Mouse (Mus musculus): ENCODE results near the gene Gm3115. TPM values are rescaled to one million over a fixed set of nuclear protein-coding genes. Genes with fewer than 3 reads are reported as not detected.
"Not testable (repeated sequence)": the region's sequence is repeated elsewhere in the genome, so short reads cannot be mapped to it uniquely, and the experiment has no call there.

Gene Gm3115
- not detected in 2 replicates for polyA plus RNA-seq (2012; rRNA removed)

DNA sequence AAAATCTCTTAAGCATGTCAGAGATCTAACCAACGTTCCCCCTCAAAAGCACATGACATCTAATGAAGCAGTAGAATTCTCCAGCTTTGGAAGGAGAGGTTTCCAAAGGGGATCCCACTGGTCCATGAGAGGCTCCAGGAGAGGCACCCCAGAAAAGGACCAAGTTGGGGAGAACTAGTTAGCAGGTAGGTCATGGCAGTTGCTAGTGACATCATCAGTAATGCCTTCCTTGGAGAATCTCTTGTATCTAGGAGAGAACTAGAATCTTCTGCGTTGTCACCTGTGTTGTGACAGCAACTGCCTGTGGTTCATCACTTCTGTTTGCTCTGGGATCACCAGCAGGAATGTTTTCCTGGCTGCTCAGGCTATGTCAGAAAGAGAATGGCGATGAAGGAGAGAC is at the start of gene Gm3115:
Gm3115 (plus strand) TSS at position 301 of the 400 bp plus-strand sequence.
- H3K4me1 ChIP-seq (ENCODE audit: control insufficient read depth, insufficient read depth, low read length); H3K4me3 ChIP-seq (replicated peaks; ENCODE audit: extremely low read depth, low read depth, low read length); DNase-seq: not testable (repeated sequence)
- 51% methylated on average over 3 of the region's 3 CpGs for WGBS

GRCm38 (mm10) chr14:4110426-4110825 is 26.5 kb downstream of the Gm3115 start, which contains the start of gene Gm8108:
TSS of gene Gm8108 (plus strand) at chr14:4110526.
- WGBS: 8% methylated on average over 37 of the region's 37 CpGs
- not testable (repeated sequence) for DNase-seq; H3K4me3 ChIP-seq (replicated peaks; ENCODE audit: extremely low read depth, low read depth, low read length); H3K4me1 ChIP-seq (ENCODE audit: control insufficient read depth, insufficient read depth, low read length)

DNA sequence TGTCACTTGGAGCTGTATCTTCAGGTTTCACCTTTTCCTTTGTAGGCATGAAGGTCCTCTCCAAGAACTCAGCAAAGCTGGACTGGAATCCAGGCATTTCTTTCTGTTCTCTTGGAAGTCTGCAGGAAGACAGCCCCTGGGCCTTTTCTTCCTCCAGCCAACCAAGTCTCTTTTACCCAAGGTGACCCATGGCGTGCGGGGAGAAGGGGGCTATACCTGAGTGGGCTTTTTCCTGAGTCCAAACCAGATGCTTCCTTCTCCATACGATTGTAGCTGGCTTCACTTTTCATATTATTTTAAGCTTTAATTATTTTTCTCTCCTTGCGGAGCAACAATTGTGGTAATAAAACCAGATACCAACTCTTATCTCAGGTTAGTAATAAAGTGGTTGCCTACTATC is 57.7 kb downstream of the Gm3115 start:
- not testable (repeated sequence) for H3K4me3 ChIP-seq (replicated peaks; ENCODE audit: extremely low read depth, low read depth, low read length); H3K4me1 ChIP-seq (ENCODE audit: control insufficient read depth, insufficient read depth, low read length); DNase-seq
- WGBS: 85% methylated on average over 4 of the region's 4 CpGs

Other genes starting within 250 kb of the Gm3115 start
- not detected in 2 replicates for gene Gm3033, start 237.9 kb upstream of the Gm3115 start, polyA plus RNA-seq (2012; rRNA removed)
- not detected in 2 replicates for gene Gm2916, start 199.9 kb upstream of the Gm3115 start, polyA plus RNA-seq (2012; rRNA removed)
- gene Gm3029, start 152.4 kb upstream of the Gm3115 start, polyA plus RNA-seq (2012; rRNA removed): not detected in 2 replicates
- gene Gm3095, start 120.6 kb upstream of the Gm3115 start, polyA plus RNA-seq (2012; rRNA removed): 0.07 TPM in 1 of 2 replicates, not detected in the other
- gene Gm3099, start 85.7 kb upstream of the Gm3115 start, polyA plus RNA-seq (2012; rRNA removed): not detected in 2 replicates
- gene Gm5796, start 60.2 kb upstream of the Gm3115 start, polyA plus RNA-seq (2012; rRNA removed): not detected in 2 replicates
- gene Gm8108, start 26.4 kb downstream of the Gm3115 start, polyA plus RNA-seq (2012; rRNA removed): not detected in 2 replicates
- not detected in 2 replicates for gene Gm3127, start 80.9 kb downstream of the Gm3115 start, polyA plus RNA-seq (2012; rRNA removed)
- gene Gm2974, start 98.5 kb downstream of the Gm3115 start, polyA plus RNA-seq (2012; rRNA removed): 0.26 TPM in 1 of 2 replicates, not detected in the other
- not detected in 2 replicates for gene Gm3138, start 165.5 kb downstream of the Gm3115 start, polyA plus RNA-seq (2012; rRNA removed)
- not detected in 2 replicates for gene Gm3149, start 233.2 kb downstream of the Gm3115 start, polyA plus RNA-seq (2012; rRNA removed)